Mouse (Mus musculus) E14TG2a.4 (cell line): Measurements from ENCODE around the gene B4galt1.

Experiments
- CTCF ChIP-seq: conservative IDR thresholded peaks from 2 replicates; pipeline ENCODE4 v1.5.1; 2014; ENCODE audit warnings: low read length
- NANOG ChIP-seq: IDR thresholded peaks from 2 replicates; pipeline ENCODE4 v1.6.1; 2014; ENCODE audit warnings: borderline replicate concordance, low read length, mixed read lengths
- POU5F1 ChIP-seq: IDR thresholded peaks from 2 replicates; pipeline ENCODE4 v1.6.1; 2014; ENCODE audit warnings: low read length, borderline replicate concordance

DNA sequence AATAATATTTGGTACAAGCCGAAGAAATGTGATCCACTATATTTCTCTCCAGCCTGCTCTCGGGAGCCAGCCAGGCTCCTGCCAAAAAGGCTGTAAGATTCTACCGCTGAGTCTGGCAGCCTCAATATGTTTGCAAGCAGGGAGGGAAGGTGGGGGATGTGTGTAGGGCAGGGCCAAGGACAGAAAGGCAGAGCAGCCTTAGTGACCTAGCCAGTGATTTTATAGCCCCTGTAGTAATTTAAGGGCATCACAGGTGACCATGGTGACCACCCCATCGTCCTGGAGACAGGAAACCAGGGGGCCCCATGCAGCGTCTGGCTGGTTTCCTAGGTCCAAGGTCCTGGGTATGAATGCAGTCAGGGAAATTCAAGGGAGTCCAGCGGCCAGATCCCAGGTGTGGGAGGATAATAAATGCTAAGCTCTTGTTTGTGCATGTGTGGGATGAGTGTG, 20.4 kb upstream of the B4galt1 start:
- TF ChIP-seq CTCF (no peak), NANOG (no peak), POU5F1 (no peak)
